Mouse (Mus musculus) embryonic facial prominence, embryonic 12.5 days (tissue): ENCODE data around the gene Ccl6. TPM values are rescaled to one million over a fixed set of nuclear protein-coding genes. Genes with fewer than 3 reads are reported as not detected.

ENCODE experiments used
- ATAC-seq: fragments of 200-750 bp; cut with Nextera tagmentation; 2 replicates; pipeline ENCODE4 v1.8.0; 2017; ENCODE audit not compliant: insufficient number of reproducible peaks, insufficient read depth, low FRiP score, low TSS enrichment
- H3K27ac ChIP-seq: fragments of 300-500 bp; sonication (generic); 2 replicates; pipeline ENCODE4 v1.5.1; 2016; ENCODE audit warnings: mild to moderate bottlenecking
- H3K27me3 ChIP-seq: fragments of 300-500 bp; sonication (generic); 2 replicates; pipeline ENCODE4 v1.6.1; 2016; ENCODE audit warnings: mild to moderate bottlenecking, moderate library complexity
- H3K36me3 ChIP-seq: fragments of 300-500 bp; sonication (generic); 2 replicates; pipeline ENCODE4 v1.6.1; 2016; ENCODE audit warnings: mild to moderate bottlenecking
- H3K4me1 ChIP-seq: fragments of 300-500 bp; sonication (generic); 2 replicates; pipeline ENCODE4 v1.6.1; 2016
- H3K4me2 ChIP-seq: fragments of 300-500 bp; sonication (generic); replicated peaks from 2 replicates; pipeline ENCODE4 v1.6.1; 2016; ENCODE audit warnings: mild to moderate bottlenecking, moderate library complexity
- H3K4me3 ChIP-seq: fragments of 300-500 bp; sonication (generic); 2 replicates; pipeline ENCODE4 v1.5.1; 2016; ENCODE audit warnings: mild to moderate bottlenecking
- H3K9ac ChIP-seq: fragments of 300-500 bp; sonication (generic); 2 replicates; pipeline ENCODE4 v1.6.1; 2016; ENCODE audit warnings: mild to moderate bottlenecking, moderate library complexity
- H3K9me3 ChIP-seq: fragments of 300-500 bp; sonication (generic); 2 replicates; pipeline ENCODE4 v1.6.1; 2016; ENCODE audit warnings: mild to moderate bottlenecking, moderate library complexity
- WGBS: fragments of 180-500 bp; shearing (Covaris S2); methylation state at CpG from one replicate; pipeline ENCODE4 v1.1.7; 2016; 5-methylcytosine and 5-hydroxymethylcytosine counted together
- polyA plus RNA-seq: library from polyadenylated mRNA; unstranded; fragments of >200 nt; fragmentation: Nextera tagmentation; extraction: Ambion mirVana; gene quantifications from 2 replicates; pipeline ENCODE4 v1.2.1, GENCODE M21; 2016

The Ccl6 gene
- polyA plus RNA-seq, 1 experiment from 2014 or later: 1.4 TPM

- 73% methylated on average over 7 of the region's 7 CpGs for WGBS
- no peak overlapping the region for H3K4me2 ChIP-seq
- no peak overlapping the region for H3K4me3 ChIP-seq
- H3K4me1 ChIP-seq: no peaks in the 10 kb centered on the region
- H3K9me3 ChIP-seq: no peaks in the 10 kb centered on the region
- H3K27ac ChIP-seq: no peak overlapping the region
- H3K9ac ChIP-seq: no peak overlapping the region
- no peaks in the 10 kb centered on the region for H3K27me3 ChIP-seq
- H3K36me3 ChIP-seq: no peaks in the 10 kb centered on the region
- no peak for ATAC-seq
These were observed 3.0 kb upstream of the Ccl6 start for GRCm38 (mm10) chr11:83595669-83596455.

GRCm38 (mm10) chr11:83593453-83593852, 566 bp upstream of the Ccl6 start:
- Histone ChIP-seq H3K9ac (no peak overlapping the region), H3K27ac (no peak overlapping the region), H3K4me3 (no peak overlapping the region), H3K36me3 (no peaks in the 10 kb centered on the region), H3K9me3 (no peaks in the 10 kb centered on the region), H3K4me2 (no peak overlapping the region), H3K27me3 (no peaks in the 10 kb centered on the region), H3K4me1 (no peaks in the 10 kb centered on the region)
- WGBS: 88% methylated on average over 5 of the region's 5 CpGs
- ATAC-seq: no peak

GRCm38 (mm10) chr11:83584232-83584631, 8.7 kb downstream of the Ccl6 start:
- H3K4me3 ChIP-seq: no peak overlapping the region
- no peaks in the 10 kb centered on the region for H3K36me3 ChIP-seq
- no peaks in the 10 kb centered on the region for H3K9me3 ChIP-seq
- H3K4me1 ChIP-seq: no peaks in the 10 kb centered on the region
- H3K4me2 ChIP-seq: no peak overlapping the region
- 86% methylated on average over 2 of the region's 2 CpGs for WGBS
- no peak overlapping the region for H3K9ac ChIP-seq
- no peak overlapping the region for H3K27ac ChIP-seq
- H3K27me3 ChIP-seq: no peaks in the 10 kb centered on the region
- no peak for ATAC-seq

- Histone ChIP-seq H3K36me3 (no peaks in the 10 kb centered on the region), H3K4me1 (no peaks in the 10 kb centered on the region), H3K4me3 (no peak overlapping the region), H3K9ac (no peak overlapping the region), H3K27me3 (no peaks in the 10 kb centered on the region), H3K9me3 (no peaks in the 10 kb centered on the region), H3K4me2 (no peak overlapping the region), H3K27ac (no peak overlapping the region)
- no peak for ATAC-seq
These were observed 9.5 kb downstream of the Ccl6 start for GRCm38 (mm10) chr11:83583450-83583754.

- H3K4me1 ChIP-seq: no peaks in the 10 kb centered on the region
- 62% methylated on average over 4 of the region's 4 CpGs for WGBS
- H3K9me3 ChIP-seq: no peaks in the 10 kb centered on the region
- H3K9ac ChIP-seq: no peak overlapping the region
- H3K27me3 ChIP-seq: no peaks in the 10 kb centered on the region
- H3K4me3 ChIP-seq: no peak overlapping the region
- ATAC-seq: no peak
- H3K4me2 ChIP-seq: no peak overlapping the region
- no peak overlapping the region for H3K27ac ChIP-seq
- H3K36me3 ChIP-seq: no peaks in the 10 kb centered on the region
These were observed 10.0 kb downstream of the Ccl6 start for GRCm38 (mm10) chr11:83582626-83583449.

GRCm38 (mm10) chr11:83581626-83582610, 11.0 kb downstream of the Ccl6 start:
- WGBS: 75% methylated on average over 4 of the region's 4 CpGs
- no peak for ATAC-seq
- no peak overlapping the region for H3K4me3 ChIP-seq
- H3K27me3 ChIP-seq: no peaks in the 10 kb centered on the region
- no peaks in the 10 kb centered on the region for H3K36me3 ChIP-seq
- H3K9me3 ChIP-seq: no peaks in the 10 kb centered on the region
- H3K9ac ChIP-seq: no peak overlapping the region
- H3K4me2 ChIP-seq: no peak overlapping the region
- H3K4me1 ChIP-seq: no peaks in the 10 kb centered on the region
- no peak overlapping the region for H3K27ac ChIP-seq

GRCm38 (mm10) chr11:83580699-83581232, 12.1 kb downstream of the Ccl6 start:
- H3K4me1 ChIP-seq: no peaks in the 10 kb centered on the region
- no peaks in the 10 kb centered on the region for H3K36me3 ChIP-seq
- no peak overlapping the region for H3K4me3 ChIP-seq
- ATAC-seq: no peak
- no peak overlapping the region for H3K4me2 ChIP-seq
- no peak overlapping the region for H3K9ac ChIP-seq
- WGBS: 72% methylated on average over 1 of the region's 1 CpGs
- H3K27ac ChIP-seq: no peak overlapping the region
- no peaks in the 10 kb centered on the region for H3K9me3 ChIP-seq
- no peaks in the 10 kb centered on the region for H3K27me3 ChIP-seq

- Histone ChIP-seq H3K36me3 (no peaks in the 10 kb centered on the region), H3K27me3 (no peaks in the 10 kb centered on the region), H3K9ac (no peak overlapping the region), H3K4me2 (no peak overlapping the region), H3K4me1 (no peaks in the 10 kb centered on the region), H3K27ac (no peak overlapping the region), H3K9me3 (no peaks in the 10 kb centered on the region), H3K4me3 (no peak overlapping the region)
- WGBS: 75% methylated on average over 3 of the region's 3 CpGs
- ATAC-seq: no peak
These were observed 13.9 kb downstream of the Ccl6 start for GRCm38 (mm10) chr11:83578999-83579398.

- WGBS: 18% methylated on average over 2 of the region's 2 CpGs
- Histone ChIP-seq H3K9ac (no peak within 1 kb of the TSS), H3K9me3 (no peaks in the 10 kb centered on the region), H3K27me3 (no peaks in the 10 kb centered on the region), H3K4me3 (no peak within 1 kb of the TSS), H3K36me3 (no peaks in the 10 kb centered on the region), H3K4me1 (no peaks in the 10 kb centered on the region), H3K27ac (no peak within 1 kb of the TSS), H3K4me2 (no peak within 1 kb of the TSS)
- ATAC-seq: no peak
These were observed 14.6 kb downstream of the Ccl6 start, which contains the start of gene Ccl9 for GRCm38 (mm10) chr11:83578186-83578760. Gene Ccl9 (minus strand): TSS chr11:83578636.

- Histone ChIP-seq H3K27ac (no peak overlapping the region), H3K4me3 (no peak overlapping the region), H3K4me1 (no peaks in the 10 kb centered on the region), H3K27me3 (no peaks in the 10 kb centered on the region), H3K9ac (no peak overlapping the region), H3K4me2 (no peak overlapping the region), H3K36me3 (no peaks in the 10 kb centered on the region), H3K9me3 (no peaks in the 10 kb centered on the region)
- 91% methylated on average over 4 of the region's 4 CpGs for WGBS
- ATAC-seq: no peak
These were observed 15.8 kb downstream of the Ccl6 start for GRCm38 (mm10) chr11:83576927-83577555.

- Histone ChIP-seq H3K9me3 (no peaks in the 10 kb centered on the region), H3K9ac (no peak overlapping the region), H3K4me1 (no peaks in the 10 kb centered on the region), H3K4me2 (no peak overlapping the region), H3K27ac (no peak overlapping the region), H3K4me3 (no peak overlapping the region), H3K27me3 (no peaks in the 10 kb centered on the region), H3K36me3 (no peaks in the 10 kb centered on the region)
- WGBS: 56% methylated on average over 9 of the region's 9 CpGs
- ATAC-seq: no peak
These were observed 20.1 kb downstream of the Ccl6 start for GRCm38 (mm10) chr11:83572834-83573233.
